Mouse (Mus musculus) left cerebral cortex, adult 2 months (tissue): ENCODE measurements around the gene Tsn. TPM values are rescaled to one million over a fixed set of nuclear protein-coding genes. Genes with fewer than 3 reads are reported as not detected.

Experiments used
- DNase-seq, 2 experiments: peaks; one replicate each; pipeline ENCODE4 v3.0.0; 2021 to 2022; ENCODE audit warnings: low spot score in 2 of 2, mixed read lengths in 1 of 2; ENCODE audit errors: extremely low spot score in 1 of 2
- H3K27ac ChIP-seq: fragments of 200-600 bp; 2 replicates; pipeline ENCODE4 v1.8.1; 2022
- H3K4me3 ChIP-seq: fragments of 200-600 bp; 2 replicates; pipeline ENCODE4 v1.8.1; 2022
- CTCF ChIP-seq: fragments of 200-600 bp; IDR thresholded peaks from 2 replicates; pipeline ENCODE4 v1.8.1; 2022; ENCODE audit warnings: antibody characterized with exemption, mild to moderate bottlenecking, moderate library complexity
- intact Hi-C: fragments of 180-260 bp; cut with DNase I; formaldehyde crosslinking; loops from one replicate; pipeline ENCODE4 v1.15.1; 2025
- total RNA-seq, 2 experiments: library from RNA; stranded (reverse); gene quantifications; 2 replicates each; pipeline ENCODE4 v1.2.3; 2021

Tsn gene
- total RNA-seq, 2 experiments from 2014 or later, result 96.0 to 104 TPM

DNA sequence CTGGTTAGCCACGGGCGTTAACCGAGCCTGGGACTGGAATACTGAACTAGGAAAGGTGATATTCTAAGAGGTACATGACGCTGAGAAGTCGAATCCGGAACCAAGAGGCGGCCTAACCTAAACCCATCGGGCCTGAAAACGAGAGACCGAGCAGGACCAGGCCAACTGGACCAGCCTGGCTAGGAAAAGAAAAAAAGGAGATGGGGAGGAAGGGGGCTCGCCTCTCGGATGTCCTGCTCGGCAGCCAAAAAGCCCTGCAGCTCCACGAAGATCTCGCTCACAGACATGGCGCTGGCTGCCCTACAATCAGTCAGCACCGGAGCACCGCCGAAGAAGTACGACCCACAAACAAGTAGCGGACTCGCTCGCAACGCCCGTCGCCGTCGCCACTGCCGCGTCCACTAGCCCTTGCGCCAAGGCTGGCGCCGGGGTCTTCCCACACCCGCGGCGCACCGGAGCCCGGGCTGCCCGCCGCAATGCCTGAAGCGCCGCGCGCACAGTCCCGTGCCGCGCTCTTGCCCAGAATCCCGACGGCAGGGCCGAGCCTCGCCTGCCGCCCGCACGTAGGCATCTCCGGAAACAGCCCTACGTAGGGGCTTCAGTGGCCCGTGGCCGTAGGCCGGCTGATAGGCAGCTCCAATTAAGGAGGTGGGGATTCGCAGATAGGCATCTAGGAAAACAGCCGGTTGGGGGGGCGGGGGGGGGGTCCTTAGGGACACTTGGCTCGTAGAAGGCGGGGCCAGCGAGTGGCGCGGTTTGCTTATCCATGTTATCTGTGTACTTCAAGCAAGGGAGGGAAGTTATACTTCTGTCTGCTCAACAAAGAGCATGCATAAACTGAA is 538 bp downstream of the Tsn start:
- peak; percentile 89 to 92 for DNase-seq
- Histone ChIP-seq H3K4me3 (peak overlapping the region; percentile 82), H3K27ac (peak overlapping the region; percentile 99)
- no peak for TF ChIP-seq CTCF
- intact Hi-C loops, result loop anchor here (1.0 to 2.0 kb wide), 2 partner anchors 10 to 78 kb away; partner anchors contain the start of genes Clasp1 and Nifk

GRCm38 (mm10) chr1:118297719-118298118 is 13.8 kb downstream of the Tsn start:
- no peak overlapping the region for H3K27ac ChIP-seq
- no peak overlapping the region for H3K4me3 ChIP-seq
- intact Hi-C loops, result no loop called here
- no peak for TF ChIP-seq CTCF
- no peak for DNase-seq

DNA sequence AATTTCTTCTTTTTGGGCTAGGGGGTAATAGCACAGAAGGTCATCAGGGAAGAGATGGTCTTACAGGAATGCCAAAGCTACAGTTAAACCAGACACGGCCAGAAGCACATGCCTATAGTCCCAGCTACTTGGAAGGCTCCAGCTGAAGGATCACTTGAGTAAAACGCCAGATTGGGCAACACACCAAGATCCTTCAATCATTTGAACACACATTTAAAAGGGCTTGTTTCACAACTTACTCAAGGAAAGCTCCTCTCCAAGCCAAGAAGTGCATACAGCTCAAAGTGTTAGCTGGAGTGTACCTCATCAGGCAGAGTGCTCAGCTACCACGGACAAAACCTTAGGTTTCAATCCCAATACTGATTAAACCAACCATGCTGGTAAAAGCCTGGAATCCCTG is 14.9 kb downstream of the Tsn start:
- no peak overlapping the region for H3K4me3 ChIP-seq
- TF ChIP-seq CTCF, result no peak
- H3K27ac ChIP-seq, result no peak overlapping the region
- no peak for DNase-seq
- intact Hi-C loops, result no loop called here

GRCm38 (mm10) chr1:118294826-118295225 is 16.7 kb downstream of the Tsn start:
- no peak for DNase-seq
- TF ChIP-seq CTCF, result no peak
- no peak overlapping the region for H3K27ac ChIP-seq
- no peak overlapping the region for H3K4me3 ChIP-seq
- intact Hi-C loops, result no loop called here

GRCm38 (mm10) chr1:118294192-118294591 is 17.3 kb downstream of the Tsn start:
- intact Hi-C loops, result no loop called here
- no peak for DNase-seq
- no peak for TF ChIP-seq CTCF

GRCm38 (mm10) chr1:118292291-118292690 is 19.2 kb downstream of the Tsn start:
- TF ChIP-seq CTCF, result no peak
- intact Hi-C loops, result no loop called here
- DNase-seq, result no peak
- no peak overlapping the region for H3K4me3 ChIP-seq
- H3K27ac ChIP-seq, result no peak overlapping the region

More at GRCm38 (mm10) chr1:118294192-118294591, 17.3 kb downstream of the Tsn start:
- Histone ChIP-seq H3K27ac (no peak overlapping the region), H3K4me3 (no peak overlapping the region)

- H3K27ac ChIP-seq, result no peak overlapping the region
- no peak overlapping the region for H3K4me3 ChIP-seq
- no peak for DNase-seq
- TF ChIP-seq CTCF, result peak; percentile 62
- intact Hi-C loops, result no loop called here
These were observed 36.4 kb downstream of the Tsn start for GRCm38 (mm10) chr1:118275139-118275538.

DNA sequence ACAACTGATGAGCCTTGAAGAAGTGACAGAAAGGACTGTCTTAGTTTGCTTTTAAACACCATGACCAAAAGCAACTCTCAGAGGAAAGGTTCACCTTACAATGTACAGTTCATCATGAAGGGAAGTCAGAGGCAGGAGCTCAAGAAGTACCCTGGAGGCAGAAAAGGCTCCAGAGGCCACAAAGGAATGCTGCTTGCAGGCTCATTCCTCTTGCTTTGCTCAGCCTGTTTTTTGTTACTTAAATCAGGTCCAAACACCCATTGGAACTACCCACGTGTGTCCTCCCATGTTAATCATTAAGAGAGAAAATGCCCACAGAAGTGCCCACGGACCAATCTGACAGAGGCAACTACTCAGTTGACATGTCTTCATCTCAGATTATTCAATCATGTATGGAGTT is 59.6 kb downstream of the Tsn start:
- no peak for DNase-seq
- TF ChIP-seq CTCF, result no peak
- no peak overlapping the region for H3K4me3 ChIP-seq
- no peak overlapping the region for H3K27ac ChIP-seq
- intact Hi-C loops, result no loop called here

Other genes with a start within 250 kb of the Tsn start
- not detected for gene Gm29106, start 135.2 kb downstream of the Tsn start, total RNA-seq
- 10 to 100 TPM; 17.3 to 19.1 TPM for gene Nifk, start 10.1 kb upstream of the Tsn start, total RNA-seq
- 100 to 1,000 TPM; 112 to 118 TPM for gene Clasp1, start 77.3 kb upstream of the Tsn start, total RNA-seq